Mouse (Mus musculus) left cerebral cortex, postnatal 36 days (tissue): ENCODE results near the gene Crat. TPM values are rescaled to one million over a fixed set of nuclear protein-coding genes. Genes with fewer than 3 reads are reported as not detected.

Source experiments
- DNase-seq, 2 experiments: peaks; one replicate each; pipeline ENCODE4 v3.0.0; 2021 to 2022; ENCODE audit warnings: low spot score in 2 of 2, mixed read lengths in 1 of 2
- intact Hi-C: fragments of 180-260 bp; cut with DNase I; formaldehyde crosslinking; loops from one replicate; pipeline ENCODE4 v1.15.1; 2025
- total RNA-seq, 2 experiments: library from RNA; stranded (reverse); gene quantifications; 2 replicates each; pipeline ENCODE4 v1.2.3; 2021

Gene Crat
- total RNA-seq, 2 experiments from 2014 or later: 46.3 to 54.5 TPM

GRCm38 (mm10) chr2:30413038-30413973, 2.3 kb downstream of the Crat start:
- DNase-seq: peak; percentile 70 to 77
- intact Hi-C loops: no loop called here

DNA sequence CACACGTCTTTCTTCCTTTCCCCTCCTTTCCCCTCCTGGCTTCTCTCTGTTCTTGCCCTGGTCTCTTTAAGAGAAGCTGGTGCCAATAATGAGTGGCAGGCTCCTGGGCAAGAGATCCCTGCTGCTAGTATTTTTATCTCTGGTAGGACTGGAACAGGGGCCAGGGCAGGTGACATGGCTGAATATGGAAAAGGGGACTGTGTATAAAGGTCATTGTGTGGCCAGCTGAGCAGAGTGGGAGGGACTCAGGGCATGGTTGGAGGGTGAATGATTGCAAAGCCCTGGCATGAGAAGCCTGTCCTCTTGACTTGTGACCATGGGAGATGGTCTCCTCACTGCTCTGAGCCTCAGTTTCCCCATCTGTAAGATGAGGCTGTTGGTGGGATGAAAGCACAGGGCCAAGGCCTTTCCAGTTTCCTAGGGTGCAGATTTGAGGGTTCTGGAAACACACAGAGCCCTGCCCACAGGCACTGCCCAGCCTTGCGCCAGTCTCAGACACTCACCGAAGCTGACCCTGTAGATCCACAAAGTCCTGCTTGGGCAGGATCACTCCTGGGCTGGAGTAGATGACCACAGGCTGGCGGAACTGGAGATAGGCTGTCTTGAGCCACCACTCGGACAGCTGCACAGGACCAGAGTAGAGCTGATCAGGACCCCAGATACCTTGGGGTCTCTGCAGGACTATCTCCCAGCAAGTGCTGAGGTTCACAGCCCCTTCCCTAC, 6.0 kb downstream of the Crat start:
- intact Hi-C loops: no loop called here
- DNase-seq: no peak

DNA sequence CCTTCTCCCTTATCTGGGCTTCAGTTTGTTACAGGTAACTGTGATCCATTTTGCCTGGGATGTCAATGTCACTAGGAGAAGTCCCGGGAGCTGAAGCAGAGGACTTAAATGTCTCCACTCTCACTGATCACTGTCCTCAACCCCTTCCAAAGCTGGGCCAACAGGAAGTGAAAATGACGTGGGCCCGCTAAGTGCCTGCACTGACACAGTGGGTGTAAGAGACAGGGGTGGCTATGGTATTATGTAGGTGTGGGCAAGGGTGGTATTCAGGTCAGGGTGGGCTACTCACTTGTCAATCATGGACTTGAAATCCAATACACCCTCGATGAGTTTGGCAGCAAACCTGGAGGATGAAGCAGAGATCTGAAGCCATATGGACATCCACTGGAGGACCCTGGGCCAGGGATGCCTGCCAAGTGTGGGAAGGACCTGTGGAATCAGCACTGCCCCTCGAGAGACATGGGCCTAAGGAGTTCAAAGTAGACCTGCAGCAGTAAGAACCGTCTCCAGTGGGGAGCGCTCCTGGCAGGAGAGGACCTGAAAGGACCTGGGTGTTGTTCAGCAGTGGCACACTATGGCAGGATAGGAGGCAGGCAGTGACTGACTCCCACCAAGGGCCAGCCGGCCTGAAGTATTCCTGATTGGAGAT, 7.0 kb downstream of the Crat start:
- no peak for DNase-seq
- intact Hi-C loops: no loop called here

DNA sequence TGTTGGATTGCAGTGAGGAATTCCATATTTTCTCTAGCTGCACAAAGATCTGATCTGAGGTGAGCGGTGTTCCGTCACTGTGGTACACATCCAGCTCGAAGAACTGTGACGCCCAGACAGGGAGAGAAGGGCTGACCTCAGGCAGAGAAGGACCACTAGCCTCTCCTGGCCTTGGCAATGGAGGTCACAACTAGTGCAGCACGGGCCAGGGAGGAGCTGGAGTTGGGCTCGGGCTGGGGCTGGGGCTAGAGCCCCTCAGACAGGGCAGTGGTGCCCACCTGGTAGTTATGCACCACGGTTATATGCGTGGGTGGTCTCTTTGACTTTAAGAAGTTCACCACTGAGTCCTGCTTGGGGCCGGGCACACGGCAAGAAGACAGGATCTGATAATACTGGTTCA, 7.8 kb downstream of the Crat start:
- intact Hi-C loops: no loop called here
- DNase-seq: no peak

- intact Hi-C loops: no loop called here
- no peak for DNase-seq
Observed at GRCm38 (mm10) chr2:30407221-30407620, 8.4 kb downstream of the Crat start.

GRCm38 (mm10) chr2:30403870-30404269, 11.7 kb downstream of the Crat start:
- intact Hi-C loops: no loop called here
- DNase-seq: no peak

- DNase-seq: no peak
- intact Hi-C loops: no loop called here
Observed at GRCm38 (mm10) chr2:30402843-30403242, 12.8 kb downstream of the Crat start.

GRCm38 (mm10) chr2:30402351-30402826, 13.2 kb downstream of the Crat start:
- DNase-seq: no peak
- intact Hi-C loops: no loop called here

DNA sequence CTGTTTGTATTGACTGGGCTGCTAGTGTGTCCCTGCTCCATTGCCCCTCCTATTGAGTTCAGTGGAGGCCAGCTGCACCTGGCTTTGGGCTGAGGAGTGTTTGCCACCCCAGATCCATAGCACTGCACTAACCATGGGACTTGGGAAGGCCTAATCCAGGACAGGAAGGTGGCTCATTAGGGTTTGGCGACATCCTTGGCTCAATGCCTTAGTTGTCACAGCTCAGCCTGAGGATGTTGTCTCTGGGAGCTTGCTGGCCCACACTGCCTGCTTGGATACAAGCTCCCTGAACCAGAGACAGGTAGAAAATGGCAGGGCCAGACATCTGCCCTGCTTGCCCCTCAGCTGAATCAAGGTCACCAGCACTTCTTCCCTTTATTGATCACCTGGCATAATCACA, 14.0 kb downstream of the Crat start:
- intact Hi-C loops: no loop called here
- DNase-seq: no peak

GRCm38 (mm10) chr2:30399191-30400171, 16.1 kb downstream of the Crat start:
- no peak for DNase-seq
- intact Hi-C loops: no loop called here

GRCm38 (mm10) chr2:30397986-30398512, 17.6 kb downstream of the Crat start:
- intact Hi-C loops: no loop called here
- no peak for DNase-seq

DNA sequence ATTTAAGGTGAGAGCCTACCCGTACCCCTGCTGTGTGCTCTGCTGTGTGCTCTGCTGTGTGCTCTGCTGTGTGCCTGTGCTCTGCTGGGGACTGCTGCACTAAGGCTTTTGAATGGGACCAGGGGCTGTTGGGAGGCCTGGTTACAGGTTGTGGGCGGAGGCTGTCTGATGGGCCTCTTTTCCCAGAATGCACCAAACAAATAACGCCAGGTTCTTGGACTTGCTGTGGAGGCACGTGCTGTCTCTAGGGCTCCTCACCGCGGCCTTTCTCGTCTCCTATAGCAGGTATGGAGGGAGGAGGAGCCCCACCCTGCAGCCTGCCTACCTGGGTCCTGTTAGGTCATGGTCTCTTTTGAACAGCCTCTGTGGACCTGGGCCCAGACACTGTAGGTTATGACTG, 19.4 kb downstream of the Crat start:
- DNase-seq: no peak
- intact Hi-C loops: no loop called here

GRCm38 (mm10) chr2:30395757-30396156, 19.9 kb downstream of the Crat start:
- intact Hi-C loops: no loop called here
- DNase-seq: no peak

- intact Hi-C loops: no loop called here
- no peak for DNase-seq
Observed at GRCm38 (mm10) chr2:30393370-30393656, 22.3 kb downstream of the Crat start.

DNA sequence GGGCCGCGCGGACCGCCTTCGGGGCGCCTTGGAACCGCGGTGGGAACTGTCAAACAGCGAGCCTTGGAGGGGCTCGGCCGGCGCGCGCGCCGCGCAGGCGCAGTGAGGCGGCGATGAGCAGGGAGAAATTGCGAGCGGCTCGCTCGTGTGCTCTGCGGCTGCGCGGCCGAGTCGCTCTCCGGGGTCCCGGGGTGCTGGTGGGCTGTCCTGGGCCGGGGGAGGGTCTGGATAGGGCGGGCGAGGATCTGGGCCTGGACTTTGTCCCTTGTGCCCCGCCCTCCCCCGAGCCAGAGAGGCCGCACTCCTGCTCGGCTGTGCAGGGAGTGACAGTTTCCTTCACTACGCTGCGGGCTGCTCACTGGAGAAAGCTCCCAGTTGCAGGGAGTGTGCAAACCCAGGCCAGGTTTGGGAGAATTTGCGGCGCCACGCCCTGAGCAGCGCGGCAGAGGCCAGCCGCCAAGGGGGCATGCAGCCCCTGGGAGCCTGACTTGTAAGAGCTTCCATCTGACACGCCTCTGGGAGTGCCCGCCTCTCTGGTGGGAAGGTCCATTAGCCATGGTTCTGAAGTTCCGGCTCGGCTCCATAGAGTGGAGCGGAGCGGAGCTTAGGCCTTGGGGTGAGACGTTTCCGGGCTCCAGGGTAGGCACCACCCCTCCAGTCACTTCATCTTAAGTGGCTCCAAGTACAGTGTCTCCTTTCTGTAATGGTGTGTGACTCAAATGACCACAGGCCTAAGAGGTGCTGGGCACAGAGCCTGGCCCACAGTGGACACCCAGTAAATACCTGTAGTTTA, 22.8 kb downstream of the Crat start:
- peak in 1 of 2 experiments; percentile 70 for DNase-seq
- intact Hi-C loops: no loop called here

DNA sequence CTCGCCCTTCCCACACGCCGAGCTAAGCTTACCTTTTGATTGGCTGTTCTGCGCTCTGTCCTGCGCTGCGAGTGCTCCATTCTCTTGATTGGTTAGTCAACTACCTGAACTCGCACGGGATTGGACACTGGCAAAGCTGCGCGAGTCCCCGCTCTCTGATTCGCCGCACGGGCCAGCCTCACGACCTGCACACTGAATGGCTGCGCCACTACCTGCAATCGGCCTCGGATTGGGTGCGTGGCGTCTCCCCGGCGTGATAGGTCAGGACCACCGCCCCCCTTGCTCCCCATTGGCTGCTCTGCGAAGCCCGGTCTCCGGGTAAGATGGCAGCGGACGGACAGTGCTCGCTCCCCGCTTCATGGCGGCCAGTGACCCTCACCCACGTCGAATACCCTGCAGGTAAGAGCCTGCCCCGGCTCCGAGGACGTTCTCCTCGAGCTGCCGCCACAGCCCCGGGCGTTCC, 23.5 kb downstream of the Crat start, which contains the start of gene Dolpp1:
Gene Dolpp1 (plus strand): TSS at position 141 of the 463 bp plus-strand sequence.
- intact Hi-C loops: no loop called here
- peak; percentile 98 to 99 for DNase-seq

DNA sequence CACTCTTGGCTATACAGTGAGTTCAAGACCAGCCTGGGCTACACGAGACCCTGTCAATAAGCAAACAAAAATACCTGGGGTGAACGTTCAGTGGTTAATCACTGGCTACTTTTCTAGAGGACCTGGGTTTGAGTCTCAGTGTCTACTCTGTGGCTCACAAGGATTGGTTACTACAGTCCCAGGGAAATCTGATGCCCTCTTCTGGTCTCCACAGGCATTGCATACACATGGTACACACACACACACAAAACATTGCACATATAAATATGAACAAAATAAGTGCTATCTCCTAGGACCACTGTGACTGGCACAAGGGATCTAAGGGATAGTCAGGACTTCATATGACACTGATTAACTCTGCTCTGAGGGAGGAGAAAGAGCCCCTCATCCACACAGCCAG, 26.6 kb downstream of the Crat start:
- intact Hi-C loops: no loop called here

GRCm38 (mm10) chr2:30386913-30387312, 28.7 kb downstream of the Crat start:
- intact Hi-C loops: no loop called here
- DNase-seq: no peak

More for the DNA sequence above, 26.6 kb downstream of the Crat start:
- no peak for DNase-seq
